Mouse (Mus musculus) brain, adult 10 weeks (tissue): ENCODE measurements around the gene Prss58. TPM values are rescaled to one million over a fixed set of nuclear protein-coding genes. Genes with fewer than 3 reads are reported as not detected.

ENCODE experiments used
- polyA plus RNA-seq: library from polyadenylated mRNA; stranded (reverse); fragments of 350-450 nt; fragmentation: Illumina TruSeq; extraction: RNeasy Lipid Tissue Mini Kit (QIAGEN cat#74804); gene quantifications from one replicate; pipeline ENCODE4 v1.2.3, GENCODE M21; 2015; ENCODE audit warnings: low read depth, low replicate concordance

The Prss58 gene
- polyA plus RNA-seq: not detected

GRCm38 (mm10) chr6:40900287-40900686 is at the start of gene Prss58:
TSS of gene Prss58 (minus strand) at chr6:40900387.

GRCm38 (mm10) chr6:40940457-40940856 is 40.3 kb upstream of the Prss58 start, which contains the start of gene 1700074P13Rik:
TSS of gene 1700074P13Rik (minus strand) at chr6:40940557.

GRCm38 (mm10) chr6:40887394-40887793 is 12.8 kb downstream of the Prss58 start, which contains the start of gene Moxd2:
TSS of gene Moxd2 (minus strand) at chr6:40887494.

Other genes with a start within 250 kb of the Prss58 start
- gene Moxd2, start 12.9 kb downstream of the Prss58 start, polyA plus RNA-seq: not detected
- not detected for gene 1700074P13Rik, start 40.2 kb upstream of the Prss58 start, polyA plus RNA-seq
- gene Gm4744, start 51.5 kb upstream of the Prss58 start, polyA plus RNA-seq: not detected
- not detected for gene 1810009J06Rik, start 64.4 kb upstream of the Prss58 start, polyA plus RNA-seq
- not detected for gene Gm2663, start 99.1 kb upstream of the Prss58 start, polyA plus RNA-seq
- not detected for gene 2210010C04Rik, start 135.1 kb upstream of the Prss58 start, polyA plus RNA-seq